Mouse (Mus musculus): ENCODE measurements around the gene Nhlh1.

The Nhlh1 gene

GRCm38 (mm10) chr1:172016660-172017516 is 40.5 kb downstream of the Nhlh1 start:
- DNase-seq (ENCODE audit: low spot score in 2 of 2), result no peak

- no peak for DNase-seq (ENCODE audit: low spot score in 2 of 2)
These were observed 41.3 kb downstream of the Nhlh1 start for GRCm38 (mm10) chr1:172016031-172016430.

GRCm38 (mm10) chr1:172015312-172015939 is 41.9 kb downstream of the Nhlh1 start:
- no peak for DNase-seq (ENCODE audit: low spot score in 2 of 2)

- DNase-seq (ENCODE audit: low spot score in 2 of 2), result no peak
These were observed 42.6 kb downstream of the Nhlh1 start for GRCm38 (mm10) chr1:172014771-172015170.

- DNase-seq (ENCODE audit: low spot score in 2 of 2), result peak; percentile 22 to 63
These were observed 45.3 kb downstream of the Nhlh1 start for GRCm38 (mm10) chr1:172012030-172012429.

- no peak for DNase-seq (ENCODE audit: low spot score in 2 of 2)
These were observed 47.1 kb downstream of the Nhlh1 start for GRCm38 (mm10) chr1:172010042-172010824.

GRCm38 (mm10) chr1:172009406-172009805 is 48.0 kb downstream of the Nhlh1 start:
- DNase-seq (ENCODE audit: low spot score in 2 of 2), result no peak

- DNase-seq (ENCODE audit: low spot score in 2 of 2), result no peak
These were observed 49.0 kb downstream of the Nhlh1 start for GRCm38 (mm10) chr1:172008351-172008750.

- no peak for DNase-seq (ENCODE audit: low spot score in 2 of 2)
These were observed 49.6 kb downstream of the Nhlh1 start for GRCm38 (mm10) chr1:172007761-172008160.
